Mouse (Mus musculus): ENCODE measurements at regions not wholly inside any gene's neighbourhood (a gene's known extent, or its start where the extent isn't known, plus 50 kb on each side); places are given as distances from the start of the nearest gene placed in this dataset.

DNA sequence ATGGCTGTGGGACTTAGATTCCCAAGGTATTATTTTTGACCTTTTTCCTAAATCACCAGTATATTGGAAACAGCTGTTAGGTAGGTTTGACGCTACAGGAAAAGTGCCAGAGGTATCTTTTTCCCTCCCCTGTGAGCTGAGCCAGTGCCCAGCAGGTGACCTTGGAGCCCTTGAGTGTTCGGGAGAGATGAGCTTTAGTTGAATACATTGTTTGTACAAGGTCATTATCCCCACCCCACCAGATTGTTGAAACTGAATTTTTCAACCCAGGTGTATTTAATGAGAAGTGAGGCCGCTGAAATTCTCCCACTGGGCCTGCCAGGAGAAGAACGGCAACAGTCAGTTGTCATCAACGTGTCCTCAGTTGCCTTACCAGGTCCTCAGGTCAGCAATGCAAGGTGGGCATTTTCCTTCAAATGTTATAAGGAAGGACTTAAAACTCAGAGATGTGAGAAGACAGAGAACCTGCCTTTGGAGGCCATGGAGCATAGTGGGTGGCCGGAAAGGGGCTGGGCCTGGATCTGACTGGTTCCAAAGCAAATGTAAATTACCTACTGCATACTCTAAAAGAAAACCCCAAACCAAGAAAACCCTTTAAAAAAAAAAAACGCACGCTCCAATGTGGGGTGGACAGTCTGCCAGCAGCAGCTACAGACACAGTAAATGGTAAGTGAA lies 172.2 kb downstream of the Gm12728 start:
- ATAC-seq (replicated peaks; ENCODE audit: poor library complexity, severe bottlenecking), result no peak

DNA sequence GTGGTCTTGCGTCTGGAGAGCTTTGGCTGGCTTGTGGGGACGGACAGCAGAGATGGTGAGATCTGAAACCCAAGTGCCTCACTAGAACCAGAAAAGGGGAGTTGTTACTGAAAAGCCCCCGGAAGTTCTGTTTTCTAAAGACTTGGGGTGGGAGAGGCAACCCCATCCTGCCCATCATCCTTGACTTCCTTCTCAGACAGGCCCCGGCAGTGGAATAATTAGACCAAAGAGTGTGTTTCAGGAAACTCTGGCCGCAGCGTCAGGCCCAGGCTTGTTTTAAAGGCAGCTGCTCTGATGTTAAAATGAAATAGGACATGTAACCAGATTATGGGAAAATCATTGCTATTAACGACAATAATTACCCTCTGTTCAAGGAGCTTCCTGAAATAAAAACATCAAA lies 172.9 kb downstream of the Gm12728 start:
- peak; percentile 42; the same call in 1 of the 2 replicates for ATAC-seq (replicated peaks; ENCODE audit: poor library complexity, severe bottlenecking)

DNA sequence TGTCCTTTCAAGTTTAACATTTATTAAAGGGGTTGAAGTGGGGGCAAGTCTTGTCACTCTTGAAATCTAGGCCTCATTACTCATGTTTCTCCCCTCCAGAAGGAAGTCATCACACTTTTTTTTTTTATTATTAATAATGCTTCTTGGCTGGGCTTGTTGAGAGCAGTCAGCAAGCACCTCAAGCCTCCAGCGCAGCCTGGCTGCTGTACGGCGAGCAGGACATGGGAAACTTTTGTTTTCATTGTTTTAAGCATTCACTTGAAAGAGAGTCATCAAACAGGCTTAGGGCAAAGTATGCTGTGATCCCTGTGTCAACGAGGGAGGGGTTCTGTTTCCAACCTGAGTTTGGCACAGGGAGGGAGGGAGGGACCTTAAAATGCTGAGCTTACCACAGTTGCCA lies 178.7 kb downstream of the Gm12728 start:
- no peak for ATAC-seq (replicated peaks; ENCODE audit: poor library complexity, severe bottlenecking)

DNA sequence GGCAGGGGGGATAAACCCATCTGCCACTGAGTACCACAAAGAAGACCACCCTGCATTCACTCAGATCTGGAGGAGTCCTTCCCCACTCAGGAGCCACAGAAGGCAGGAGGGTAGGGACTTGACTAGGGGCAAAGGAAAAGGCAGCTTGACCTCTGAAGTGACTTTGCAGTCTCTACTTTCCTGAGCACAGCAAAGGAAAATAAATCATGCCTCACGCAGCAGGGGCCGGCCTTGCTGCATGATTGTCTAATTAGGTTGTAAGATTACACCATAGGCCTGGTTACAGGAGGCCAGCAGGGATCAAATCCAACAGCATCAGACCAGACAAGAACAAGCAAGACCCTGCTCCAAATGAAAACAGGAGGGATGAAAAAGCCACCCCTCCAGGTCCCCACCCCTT lies 180.0 kb downstream of the Gm12728 start:
- no peak for ATAC-seq (replicated peaks; ENCODE audit: poor library complexity, severe bottlenecking)

DNA sequence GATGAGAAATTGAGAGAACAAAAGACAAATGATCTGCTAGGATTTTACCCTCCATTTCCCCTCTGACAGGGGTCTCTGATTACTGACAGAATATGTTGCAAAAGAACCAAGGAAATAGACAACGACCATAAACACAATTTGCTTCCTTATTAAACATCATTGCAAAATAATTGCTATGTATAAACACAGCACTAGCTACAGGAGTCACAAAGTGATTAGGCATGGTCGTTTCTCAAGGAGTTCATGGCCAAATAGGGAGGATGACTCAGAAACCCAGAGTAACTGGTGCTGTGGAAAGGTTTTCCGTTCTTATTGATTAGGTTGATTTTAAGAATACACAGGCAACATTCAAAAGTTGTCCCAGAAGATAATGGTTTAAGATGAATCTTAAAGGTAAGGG lies 180.4 kb downstream of the Gm12728 start:
- no peak for ATAC-seq (replicated peaks; ENCODE audit: poor library complexity, severe bottlenecking)

DNA sequence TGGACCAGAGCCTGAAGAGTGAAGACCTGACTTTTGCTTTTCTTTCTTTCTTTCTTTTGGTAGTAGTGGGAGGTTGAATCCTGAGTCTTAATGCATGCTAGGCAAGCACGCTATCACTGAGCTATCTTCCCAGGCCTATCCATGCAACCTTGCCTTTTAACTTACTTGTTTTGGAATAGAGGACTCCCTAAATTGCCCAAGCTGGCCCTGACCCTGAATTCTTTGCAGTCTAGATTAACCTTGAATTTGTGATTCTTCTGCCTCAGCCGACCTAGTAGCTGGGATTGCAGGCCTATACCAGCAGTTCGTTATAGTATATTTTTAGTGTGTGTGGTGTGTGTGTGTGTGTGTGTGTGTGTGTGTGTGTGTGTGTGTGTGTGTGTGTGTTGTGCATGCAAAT lies 183.1 kb downstream of the Gm12728 start:
- ATAC-seq (replicated peaks; ENCODE audit: poor library complexity, severe bottlenecking), result no peak

DNA sequence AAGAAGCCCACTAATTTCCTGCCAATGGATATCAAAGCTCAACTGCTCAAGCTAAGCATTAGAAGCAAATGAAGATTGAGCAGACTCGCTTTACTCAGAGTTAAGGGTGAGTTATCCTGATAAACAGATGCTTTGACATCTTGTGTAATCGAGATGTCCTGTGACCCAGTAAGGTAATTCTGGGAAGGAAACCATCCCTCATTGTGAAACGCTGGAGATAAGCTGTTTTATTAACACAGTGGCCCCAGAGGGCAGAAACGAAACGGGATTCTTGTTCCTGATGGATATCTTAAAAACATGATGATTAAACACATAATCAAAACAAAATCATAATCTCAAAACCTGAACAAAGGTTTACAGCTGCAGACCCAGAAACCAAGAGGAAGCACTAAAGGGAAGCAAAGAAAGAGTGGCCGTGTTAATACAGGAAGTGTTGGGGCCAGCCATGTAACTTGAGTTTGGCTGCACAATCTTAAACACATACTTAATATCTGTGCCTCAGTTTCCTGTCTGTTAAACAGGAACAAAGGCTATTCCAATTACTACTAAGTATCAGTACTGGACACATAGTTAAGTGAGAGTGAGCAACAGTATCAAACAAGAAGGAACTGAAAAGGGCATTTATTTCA lies 184.2 kb downstream of the Gm12728 start:
- peak; percentile 63 for ATAC-seq (replicated peaks; ENCODE audit: poor library complexity, severe bottlenecking)

DNA sequence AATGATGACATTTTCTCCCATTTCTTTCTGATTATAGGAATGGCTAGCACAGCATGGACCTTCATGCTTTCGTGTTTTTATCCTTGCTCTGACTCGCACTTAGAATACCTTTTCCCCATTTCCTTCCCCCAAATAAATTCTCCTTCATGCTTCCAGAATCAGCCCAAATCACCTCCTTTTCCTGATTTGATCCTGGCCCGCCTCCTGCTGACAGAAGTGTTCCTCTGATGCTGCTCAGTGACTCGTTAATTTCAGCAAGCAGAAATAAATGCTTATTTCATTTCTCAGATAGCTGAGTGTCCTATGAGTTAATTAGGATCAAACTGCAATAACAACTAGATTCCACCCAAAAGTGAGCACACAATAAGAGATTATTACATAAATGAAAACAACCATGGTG lies 185.3 kb downstream of the Gm12728 start:
- no peak for ATAC-seq (replicated peaks; ENCODE audit: poor library complexity, severe bottlenecking)

DNA sequence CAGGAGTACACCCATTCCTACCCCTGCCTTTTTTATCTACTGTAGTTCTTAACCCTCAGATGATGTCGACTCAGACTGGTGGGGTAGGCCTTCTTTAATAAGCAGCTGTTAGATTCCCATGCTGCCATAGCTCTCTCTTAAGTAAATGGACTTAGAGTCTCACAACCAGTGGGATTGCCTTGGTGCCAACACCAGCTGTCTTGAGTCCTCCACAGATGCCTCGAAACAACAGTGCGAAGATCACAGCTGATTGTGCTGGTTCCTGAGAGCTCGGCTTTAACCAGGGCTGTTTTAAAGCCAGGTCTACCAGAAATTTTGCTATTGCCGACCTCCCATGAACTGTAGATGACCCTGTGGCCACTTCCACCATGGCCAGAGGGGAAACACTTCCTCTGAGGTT lies 189.4 kb downstream of the Gm12728 start:
- ATAC-seq (replicated peaks; ENCODE audit: poor library complexity, severe bottlenecking), result no peak

DNA sequence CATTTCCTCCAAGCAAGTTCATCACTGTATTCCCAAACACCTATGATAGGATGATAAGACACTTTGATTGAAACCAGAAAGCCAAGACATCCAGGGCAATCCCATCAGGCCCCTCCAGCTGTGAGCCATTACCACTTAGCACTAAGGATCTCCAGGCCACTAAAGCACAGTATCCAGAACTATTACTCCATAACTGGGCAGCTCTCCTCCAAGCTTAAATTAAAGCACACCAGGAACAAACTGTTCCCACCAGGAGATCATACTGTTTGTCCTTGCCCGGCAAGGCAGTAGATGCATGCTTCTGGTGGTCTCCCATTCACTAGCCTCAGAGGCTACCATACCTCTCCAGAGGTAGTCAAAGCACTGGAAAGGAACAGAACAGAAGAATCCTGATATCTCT lies 193.3 kb downstream of the Gm12728 start:
- no peak for ATAC-seq (replicated peaks; ENCODE audit: poor library complexity, severe bottlenecking)

DNA sequence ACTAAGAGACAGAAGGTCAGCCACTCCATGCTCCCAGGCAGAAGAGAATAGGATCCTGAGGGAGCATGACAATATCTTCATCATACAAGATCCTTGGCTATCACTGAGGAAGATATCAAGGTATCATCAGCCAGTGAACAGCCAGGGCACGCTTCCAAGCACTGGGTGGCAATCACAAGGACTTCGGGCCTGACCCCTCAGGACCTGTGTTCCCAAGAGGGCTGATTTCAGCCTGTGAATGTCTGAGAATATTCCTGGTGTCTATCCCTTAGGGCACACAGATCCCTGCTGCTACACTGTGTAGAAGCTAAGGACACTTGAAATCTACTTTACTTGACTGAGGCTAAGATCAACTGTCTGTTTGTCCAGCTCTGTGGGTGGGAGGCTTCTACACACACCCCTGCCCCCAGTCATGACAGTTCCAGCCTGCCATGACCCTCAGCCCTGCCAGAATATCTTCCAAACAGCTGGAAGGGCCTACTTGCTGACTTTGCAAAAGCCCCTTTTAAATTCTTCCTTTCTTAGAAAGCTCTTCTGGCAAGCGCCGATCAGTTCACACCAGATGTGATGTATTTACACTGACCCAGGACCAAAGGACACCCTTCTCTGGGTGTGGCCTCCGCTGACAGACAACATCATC lies 198.4 kb downstream of the Gm12728 start:
- ATAC-seq (replicated peaks; ENCODE audit: poor library complexity, severe bottlenecking), result no peak

DNA sequence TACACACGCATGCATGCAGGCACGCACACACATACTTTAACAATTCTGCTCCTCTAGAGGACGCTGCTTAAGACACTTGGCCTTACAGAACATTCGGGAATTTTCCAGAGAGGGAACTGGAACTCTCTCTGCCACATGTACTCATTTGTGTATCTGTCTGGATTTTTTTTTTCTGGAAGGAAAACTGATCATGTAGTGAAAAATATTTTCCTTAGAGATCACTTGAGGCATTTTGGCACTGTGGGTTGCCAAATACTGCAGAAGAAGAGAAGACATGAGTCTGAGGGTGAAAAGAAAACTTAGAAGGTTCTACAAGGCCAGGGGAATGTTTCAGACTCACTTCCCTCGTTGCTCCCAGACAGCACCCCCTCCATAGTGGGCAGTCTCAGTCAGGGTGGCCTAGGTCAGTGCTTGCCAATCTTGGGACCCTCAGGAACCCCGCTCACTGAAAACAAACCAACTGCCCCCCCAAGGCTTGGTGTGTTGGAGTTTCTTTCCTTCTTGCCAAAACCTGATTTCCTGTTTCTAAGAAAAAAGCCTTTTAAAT lies 203.0 kb downstream of the Gm12728 start:
- no peak for ATAC-seq (replicated peaks; ENCODE audit: poor library complexity, severe bottlenecking)

DNA sequence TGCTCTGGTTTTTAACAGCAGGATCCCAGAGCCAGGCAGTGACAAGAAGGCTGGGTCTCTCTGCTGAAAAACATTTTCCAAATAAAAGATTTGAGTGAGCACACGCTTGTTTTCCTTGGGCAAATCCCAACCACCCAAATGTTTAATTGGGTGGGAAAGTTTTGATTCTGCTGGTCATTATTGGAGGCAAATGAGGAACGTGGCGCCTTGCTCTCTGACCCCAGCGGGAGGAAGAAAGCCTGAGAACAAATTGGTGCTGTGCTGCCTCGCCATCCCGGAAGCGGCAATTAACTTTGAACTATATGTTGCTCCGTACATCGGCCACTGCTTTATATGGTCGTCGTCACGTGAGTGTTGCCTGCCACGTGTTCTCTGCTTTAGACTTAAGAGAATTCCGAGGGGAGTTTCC lies 204.7 kb downstream of the Gm12728 start:
- no peak for ATAC-seq (replicated peaks; ENCODE audit: poor library complexity, severe bottlenecking)

DNA sequence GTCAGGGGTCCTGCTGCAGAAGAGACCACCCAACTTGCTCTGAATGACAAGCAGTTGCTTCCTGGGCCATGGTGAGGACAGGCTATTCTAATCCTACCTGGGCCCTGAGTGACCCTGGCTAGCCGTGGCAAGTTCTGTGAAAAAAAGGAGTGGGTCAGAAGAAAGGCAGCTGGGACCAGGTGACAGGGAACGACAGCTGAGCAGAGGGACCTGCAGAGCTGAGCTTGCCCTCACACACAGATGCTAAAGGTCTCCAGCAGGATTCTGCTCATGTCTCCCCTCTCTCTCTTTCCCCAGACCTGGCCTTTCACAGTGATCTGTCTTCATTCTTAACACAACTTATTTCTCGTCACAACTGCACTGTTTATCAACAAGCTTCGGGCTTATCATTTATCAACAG lies 206.4 kb downstream of the Gm12728 start:
- ATAC-seq (replicated peaks; ENCODE audit: poor library complexity, severe bottlenecking), result no peak

DNA sequence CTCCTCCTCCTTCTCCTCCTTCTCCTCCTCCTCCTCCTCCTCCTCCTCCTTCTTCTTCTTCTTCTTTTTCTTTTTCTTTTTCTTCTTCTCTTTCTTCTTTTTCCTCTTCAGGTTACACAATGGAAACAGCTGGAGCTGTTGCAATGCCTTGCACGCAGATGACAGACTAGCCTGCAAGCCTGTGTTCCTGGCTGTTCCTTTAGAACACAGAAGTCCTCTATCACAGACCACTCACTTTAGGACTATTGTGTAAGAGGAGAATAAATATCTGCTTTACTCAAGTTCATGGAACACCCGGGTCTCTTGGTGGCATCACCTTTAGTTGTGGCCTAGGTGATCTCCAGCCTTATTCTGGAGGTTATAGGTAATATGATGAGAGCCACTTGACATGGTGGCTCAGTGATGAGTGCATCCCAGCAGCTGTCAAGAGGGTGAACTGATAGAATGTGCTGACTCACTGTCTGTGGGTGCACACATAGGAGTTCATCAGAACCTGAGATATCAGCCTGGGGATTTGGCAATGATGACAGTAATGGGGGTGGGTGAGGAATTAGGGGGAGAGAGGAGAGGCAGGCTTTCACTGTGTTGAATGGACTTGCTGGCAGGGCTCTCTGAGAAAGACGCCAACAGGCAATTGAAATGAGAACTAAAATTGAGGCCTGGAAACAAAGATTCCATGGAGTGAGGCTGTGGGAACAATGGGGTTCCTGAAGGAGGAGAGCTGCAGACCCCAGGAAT lies 207.4 kb downstream of the Gm12728 start:
- ATAC-seq (replicated peaks; ENCODE audit: poor library complexity, severe bottlenecking), result peak; percentile 77

DNA sequence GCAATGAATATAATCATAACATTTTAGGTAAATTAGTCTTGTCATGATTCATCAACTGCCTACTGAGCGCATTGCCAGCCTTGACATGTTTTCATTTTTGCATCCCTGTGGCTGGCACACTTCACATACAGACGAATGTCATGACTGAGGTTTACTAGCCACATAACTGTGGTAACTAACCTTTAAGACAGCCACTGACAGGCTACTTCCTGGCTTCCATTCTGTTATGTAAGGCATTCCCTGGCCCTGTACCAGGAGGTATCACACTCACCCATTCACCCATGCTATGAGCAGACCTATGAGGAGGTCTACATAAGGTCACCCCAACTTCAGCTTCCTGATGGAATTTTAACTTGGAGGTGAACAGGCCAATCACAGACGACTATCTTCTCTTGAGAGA lies 212.8 kb downstream of the Gm12728 start:
- ATAC-seq (replicated peaks; ENCODE audit: poor library complexity, severe bottlenecking), result no peak

DNA sequence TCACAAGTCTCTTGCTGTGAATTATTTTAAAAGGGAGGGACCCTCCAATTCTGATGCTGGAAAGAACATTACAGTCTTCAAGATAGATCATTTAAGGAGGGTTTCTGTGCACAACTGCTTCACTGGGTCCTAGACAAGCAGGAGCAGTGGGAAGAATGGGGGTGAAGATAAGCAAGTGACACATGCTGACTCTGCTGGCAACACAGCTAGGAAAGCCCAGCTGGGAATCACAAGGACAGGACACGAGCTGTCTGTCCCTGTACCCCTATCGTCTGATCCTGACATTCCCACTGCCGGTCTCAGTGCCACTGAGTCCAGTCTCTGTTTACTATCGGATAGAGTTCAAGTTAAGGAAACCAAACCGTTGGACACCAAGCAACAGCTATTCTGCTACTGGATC lies 216.3 kb downstream of the Gm12728 start:
- no peak for ATAC-seq (replicated peaks; ENCODE audit: poor library complexity, severe bottlenecking)

DNA sequence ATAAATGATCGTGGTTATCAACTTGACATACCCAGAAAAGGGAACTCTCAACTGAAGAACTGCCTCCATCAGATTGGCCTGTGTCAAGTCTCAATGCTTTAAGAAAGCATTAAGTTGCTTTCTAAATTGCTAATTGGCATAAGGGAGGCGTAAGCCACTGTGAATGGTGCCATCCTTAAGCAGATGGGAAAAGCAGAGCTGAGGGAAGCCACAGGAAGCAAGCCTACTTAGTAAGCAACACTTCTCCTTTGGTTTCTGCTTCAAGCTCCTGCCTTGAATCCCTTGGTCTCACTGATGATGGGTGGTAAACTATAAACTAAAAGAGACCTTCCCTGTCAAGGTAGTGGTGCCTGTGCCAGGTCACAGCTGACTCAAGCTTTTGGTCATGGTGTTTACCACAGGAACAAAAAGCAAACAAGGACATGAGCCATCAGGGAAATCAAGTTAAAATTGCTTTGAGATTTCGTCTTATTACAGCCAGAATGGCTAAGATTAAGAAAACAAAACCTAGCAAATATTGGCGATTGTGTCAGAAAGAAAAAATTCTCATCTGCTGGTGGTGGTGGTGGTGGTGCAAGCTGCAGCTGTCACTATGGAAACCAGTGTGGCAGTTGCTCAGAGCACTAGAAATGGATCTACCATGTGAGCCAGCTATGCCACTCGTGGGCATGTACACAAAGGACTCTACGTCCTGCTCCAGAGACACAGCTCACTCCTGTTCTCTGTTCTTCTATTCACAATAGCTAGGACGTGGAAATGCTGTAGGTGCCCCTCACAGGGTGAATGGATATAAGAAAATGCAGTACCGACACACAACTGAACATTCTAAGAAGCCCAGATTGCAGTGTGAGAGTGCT lies 217.9 kb downstream of the Gm12728 start:
- no peak for ATAC-seq (replicated peaks; ENCODE audit: poor library complexity, severe bottlenecking)

DNA sequence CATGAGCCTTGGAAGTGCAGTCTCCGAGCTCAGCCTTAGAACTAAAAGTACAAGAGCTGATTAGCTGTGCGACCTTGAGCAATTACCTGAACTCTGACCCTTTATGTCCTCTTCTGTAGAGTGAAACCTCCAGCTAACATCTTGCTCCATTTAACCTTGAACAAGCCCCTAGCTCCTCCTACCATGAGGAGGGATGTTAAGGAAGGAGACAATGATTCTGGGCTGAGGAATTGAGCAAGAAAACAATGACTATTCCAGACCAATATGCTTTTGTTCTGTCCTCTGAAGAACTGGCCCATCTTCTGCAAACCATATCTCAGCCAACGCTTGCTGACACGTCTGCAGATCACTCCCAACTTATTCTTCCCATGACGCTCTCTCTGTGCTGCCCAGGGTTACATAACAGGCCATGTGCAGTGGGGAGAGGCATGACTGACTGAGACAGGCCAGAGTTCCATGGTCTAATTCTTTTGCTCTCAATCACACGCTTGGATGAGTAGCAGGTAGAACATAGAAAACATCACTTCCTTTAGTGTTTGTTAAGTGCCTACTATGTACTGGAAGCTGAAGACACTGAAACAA lies 227.5 kb downstream of the Gm12728 start:
- ATAC-seq (replicated peaks; ENCODE audit: poor library complexity, severe bottlenecking), result no peak

DNA sequence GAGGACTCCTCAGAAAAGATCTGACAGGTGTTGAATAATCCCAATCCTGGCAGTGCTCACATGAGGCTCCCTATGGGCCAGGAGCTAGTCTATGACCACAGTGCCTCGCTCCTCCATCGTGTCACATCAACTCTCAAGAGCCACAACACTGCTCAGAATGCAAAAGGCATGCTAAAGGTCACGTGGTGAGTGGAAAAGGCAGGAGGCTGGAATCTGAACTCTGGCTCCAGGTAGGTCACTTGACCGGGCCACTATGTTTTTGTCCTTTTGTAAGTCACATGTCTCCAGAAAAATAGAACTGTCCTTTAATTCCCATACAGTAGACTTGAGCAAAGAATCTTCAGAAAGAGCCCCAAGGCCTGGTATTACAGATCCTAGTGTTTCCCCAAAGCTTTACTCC lies 229.3 kb downstream of the Gm12728 start:
- no peak for ATAC-seq (replicated peaks; ENCODE audit: poor library complexity, severe bottlenecking)
